Mouse (Mus musculus): ENCODE results near the gene Wipi2.

DNA sequence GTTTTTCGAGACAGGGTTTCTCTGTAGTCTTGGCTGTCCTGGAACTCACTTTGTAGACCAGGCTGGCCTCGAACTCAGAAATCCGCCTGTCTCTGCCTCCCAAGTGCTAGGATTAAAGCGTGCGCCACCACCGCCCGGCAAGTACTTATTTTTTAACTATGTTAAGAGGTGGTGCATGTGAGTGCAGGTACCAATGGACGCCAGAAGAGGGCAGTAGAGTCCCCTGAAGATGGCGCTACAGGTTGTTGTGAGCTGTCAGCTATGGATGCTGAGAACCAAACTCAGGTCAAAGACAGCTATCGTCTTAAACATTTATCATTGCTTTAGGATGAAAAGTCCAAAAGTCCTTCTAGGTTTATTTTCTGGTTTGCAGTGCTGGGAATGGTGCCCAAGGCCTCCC is 49.3 kb upstream of the Wipi2 start:
- TF ChIP-seq CTCF (IDR thresholded peaks at IDR 0.05; ENCODE audit: borderline replicate concordance, insufficient read depth, low read length) = no peak
- no peak for TF ChIP-seq POLR2A (IDR thresholded peaks at IDR 0.05; ENCODE audit: low read depth, low read length)

All from embryonic fibroblast, embryonic 13.5 days (primary cell).